Mouse (Mus musculus): Measurements from ENCODE around the gene Traf3ip3.

DNA sequence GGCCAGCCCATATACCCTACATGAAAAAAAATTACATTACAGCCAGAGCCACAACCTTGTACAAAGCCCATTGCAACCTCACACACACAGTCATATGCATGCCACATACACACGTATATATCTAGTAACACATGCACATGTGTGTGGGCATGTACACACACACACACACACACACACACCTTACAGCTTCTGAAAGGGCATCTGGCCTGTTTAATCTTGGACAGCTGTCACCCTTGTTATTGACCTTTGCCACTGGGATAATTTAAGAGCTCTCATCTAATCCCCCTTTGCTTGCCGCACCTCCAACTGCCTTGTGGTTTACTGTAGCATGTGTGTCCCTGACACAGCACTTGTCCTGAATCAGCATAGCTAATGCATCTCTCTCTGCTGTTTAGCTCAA lies 2.3 kb upstream of the Traf3ip3 start:
- TF ChIP-seq CTCF (conservative IDR thresholded peaks at IDR 0.05; ENCODE audit: low read length) = no peak
- TF ChIP-seq NANOG (IDR thresholded peaks at IDR 0.05; ENCODE audit: borderline replicate concordance, low read length) = no peak
- no peak for TF ChIP-seq POU5F1 (IDR thresholded peaks at IDR 0.05; ENCODE audit: borderline replicate concordance, low read length)

Data from E14TG2a.4 (cell line).